Mouse (Mus musculus) granulocyte monocyte progenitor cell, adult 5-6 weeks (primary cell): ENCODE data around the gene Cldn34c3. TPM values are rescaled to one million over a fixed set of nuclear protein-coding genes. Genes with fewer than 3 reads are reported as not detected.
"Not testable (repeated sequence)": the region's sequence is repeated elsewhere in the genome, so short reads cannot be mapped to it uniquely, and the experiment has no call there.

Experiments
- ATAC-seq: replicated peaks from 2 replicates; pipeline ENCODE4 v1.8.0; 2016; ENCODE audit warnings: mild to moderate bottlenecking, moderate TSS enrichment, inconsistent platforms; ENCODE audit not compliant: poor library complexity, severe bottlenecking
- total RNA-seq, 2 experiments: library from RNA; stranded (forward) in 1 of 2; stranded (reverse) in 1 of 2; fragments of 200-712, 200-1000 nt in 1 of 2; fragments of >200 nt in 1 of 2; fragmentation: Nextera tagmentation in 1 of 2; gene quantifications; 2 replicates each; pipeline ENCODE4 v1.2.3; 2014 to 2017

The Cldn34c3 gene
- not detected in 2 replicates for total RNA-seq (2014; fragmentation: Nextera tagmentation)
- total RNA-seq (2017), result not detected in 2 replicates

DNA sequence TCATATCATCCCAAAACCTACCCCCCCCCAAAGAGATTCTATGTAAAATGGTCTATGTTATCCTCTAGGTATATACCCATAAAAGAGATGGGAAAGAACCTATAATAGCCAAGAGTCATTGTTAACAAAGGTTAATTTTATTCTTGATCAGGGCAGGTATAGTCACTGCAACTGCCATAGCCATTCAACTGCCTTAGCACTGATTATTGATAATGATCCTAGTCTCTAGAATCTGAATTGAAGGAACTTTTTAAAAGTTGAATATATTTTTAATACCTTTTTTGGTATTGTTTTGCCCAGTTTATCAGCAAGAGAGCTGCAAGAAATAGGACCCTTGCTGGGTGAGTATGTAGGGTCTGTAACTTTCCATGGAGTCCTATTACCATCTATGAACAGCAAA lies at the start of gene Cldn34c3:
Gene Cldn34c3 (plus strand): TSS at position 301 of the 400 bp plus-strand sequence.
- not testable (repeated sequence) for ATAC-seq

Other genes starting within 250 kb of the Cldn34c3 start
- gene Cldn34c2, start 212.0 kb upstream of the Cldn34c3 start, total RNA-seq (2014; fragmentation: Nextera tagmentation), result 1.2 TPM in 1 of 2 replicates, not detected in the other
- gene Cldn34c2, start 212.0 kb upstream of the Cldn34c3 start, total RNA-seq (2017), result not detected in 2 replicates
- not detected in 2 replicates for gene Gm17467, start 88.9 kb upstream of the Cldn34c3 start, total RNA-seq (2014; fragmentation: Nextera tagmentation)
- not detected in 2 replicates for gene Gm17467, start 88.9 kb upstream of the Cldn34c3 start, total RNA-seq (2017)